Mouse (Mus musculus) lung, postnatal 0 days (tissue): ENCODE results near the gene Tomm34. TPM values are rescaled to one million over a fixed set of nuclear protein-coding genes. Genes with fewer than 3 reads are reported as not detected.

ENCODE experiments used
- ATAC-seq: fragments of 200-750 bp; cut with Nextera tagmentation; 2 replicates; pipeline ENCODE4 v1.8.0; 2017; ENCODE audit warnings: moderate library complexity
- DNase-seq: peaks from one replicate; pipeline ENCODE4 v3.0.0-alpha.2; 2016; ENCODE audit warnings: low spot score
- H3K27ac ChIP-seq: fragments of 300-500 bp; sonication (generic); 2 replicates; pipeline ENCODE4 v1.5.1; 2014; ENCODE audit warnings: antibody characterized with exemption, mild to moderate bottlenecking, low read length, mixed read lengths
- H3K27me3 ChIP-seq: fragments of 300-500 bp; sonication (generic); replicated peaks from 2 replicates; pipeline ENCODE4 v1.6.1; 2014; ENCODE audit warnings: low read length, mixed read lengths; ENCODE audit not compliant: insufficient read depth
- H3K36me3 ChIP-seq: fragments of 300-500 bp; sonication (generic); 2 replicates; pipeline ENCODE4 v1.6.1; 2014; ENCODE audit warnings: low read length, mixed read lengths; ENCODE audit not compliant: insufficient read depth
- H3K4me1 ChIP-seq: fragments of 300-500 bp; sonication (generic); 2 replicates; pipeline ENCODE4 v1.6.1; 2014; ENCODE audit warnings: antibody characterized with exemption, low read depth, low read length, mixed read lengths; ENCODE audit not compliant: insufficient read depth
- H3K4me2 ChIP-seq: fragments of 300-500 bp; sonication (generic); replicated peaks from 2 replicates; pipeline ENCODE4 v1.6.1; 2014; ENCODE audit warnings: low read depth, mild to moderate bottlenecking, low read length, moderate library complexity, mixed read lengths
- H3K4me3 ChIP-seq: fragments of 300-500 bp; sonication (generic); 2 replicates; pipeline ENCODE4 v1.5.1; 2014; ENCODE audit warnings: low read depth, low read length
- H3K9ac ChIP-seq: fragments of 300-500 bp; sonication (generic); replicated peaks from 2 replicates; pipeline ENCODE4 v1.6.1; 2014; ENCODE audit warnings: low read depth, mild to moderate bottlenecking
- H3K9me3 ChIP-seq: fragments of 300-500 bp; sonication (generic); 2 replicates; pipeline ENCODE4 v1.6.1; 2016; ENCODE audit warnings: low read length, mixed read lengths
- CTCF ChIP-seq: IDR thresholded peaks from 2 replicates; pipeline ENCODE4 v1.5.1; 2016; ENCODE audit warnings: antibody characterized with exemption, mild to moderate bottlenecking
- EP300 ChIP-seq: IDR thresholded peaks from 2 replicates; pipeline ENCODE4 v1.6.1; 2016; ENCODE audit warnings: antibody characterized with exemption, mild to moderate bottlenecking, control low read depth
- WGBS: fragments of 180-500 bp; shearing (Covaris S2); extraction: QIAGEN DNeasy Blood & Tissue Kit; methylation state at CpG from one replicate; pipeline ENCODE4 v1.1.7; 2014; 5-methylcytosine and 5-hydroxymethylcytosine counted together
- polyA plus RNA-seq: library from polyadenylated mRNA; unstranded; fragments of >200 nt; fragmentation: Nextera tagmentation; extraction: Ambion mirVana; gene quantifications from 2 replicates; pipeline ENCODE4 v1.2.1, GENCODE M21; 2015

The Tomm34 gene
- polyA plus RNA-seq, 1 experiment from 2014 or later = 27.2 TPM

GRCm38 (mm10) chr2:164004503-164004902 lies 66.5 kb downstream of the Tomm34 start:
- no peak overlapping the region for H3K9ac ChIP-seq
- no peak for TF ChIP-seq EP300
- 0 out of 2 replicates have a peak, but pooled peaks have one; percentile 12 for TF ChIP-seq CTCF
- H3K27me3 ChIP-seq = no peaks in the 10 kb centered on the region
- ATAC-seq = no peak
- H3K9me3 ChIP-seq = no peaks in the 10 kb centered on the region
- no peaks in the 10 kb centered on the region for H3K36me3 ChIP-seq
- no peak for DNase-seq
- no peak overlapping the region for H3K4me2 ChIP-seq
- no peak overlapping the region for H3K4me3 ChIP-seq
- 70% methylated on average over 5 of the region's 5 CpGs for WGBS
- H3K4me1 ChIP-seq = peaks cover 17% of the 10 kb centered on the region; the same call in 1 of the 2 replicates
- no peak overlapping the region for H3K27ac ChIP-seq

Other genes with a start within 250 kb of the Tomm34 start
- gene Kcnk15, start 217.5 kb downstream of the Tomm34 start, polyA plus RNA-seq = not detected in 2 replicates
- gene Rims4, start 152.5 kb downstream of the Tomm34 start, polyA plus RNA-seq = 0.06 and 0.13 TPM in 2 replicates
- 263 and 295 TPM in 2 replicates for gene Ywhab, start 76.2 kb downstream of the Tomm34 start, polyA plus RNA-seq
- gene Pabpc1l, start 45.7 kb downstream of the Tomm34 start, polyA plus RNA-seq = 0.36 and 0.60 TPM in 2 replicates
- gene Stk4, start 847 bp downstream of the Tomm34 start, polyA plus RNA-seq = 26.3 and 27.0 TPM in 2 replicates
- gene Kcns1, start 99.9 kb upstream of the Tomm34 start, polyA plus RNA-seq = not detected in 2 replicates
- 0.15 and 0.18 TPM in 2 replicates for gene Wfdc5, start 111.6 kb upstream of the Tomm34 start, polyA plus RNA-seq
- 0.26 TPM in 1 of 2 replicates, not detected in the other for gene Wfdc12, start 119.4 kb upstream of the Tomm34 start, polyA plus RNA-seq
- gene Wfdc15a, start 129.0 kb upstream of the Tomm34 start, polyA plus RNA-seq = not detected in 2 replicates
- not detected in 2 replicates for gene Wfdc15b, start 150.5 kb upstream of the Tomm34 start, polyA plus RNA-seq
- gene Svs2, start 167.3 kb upstream of the Tomm34 start, polyA plus RNA-seq = not detected in 2 replicates
- gene Svs3b, start 185.5 kb upstream of the Tomm34 start, polyA plus RNA-seq = not detected in 2 replicates
- not detected in 2 replicates for gene Svs4, start 207.3 kb upstream of the Tomm34 start, polyA plus RNA-seq
- gene Svs3a, start 218.1 kb upstream of the Tomm34 start, polyA plus RNA-seq = not detected in 2 replicates
- not detected in 2 replicates for gene Svs6, start 245.6 kb upstream of the Tomm34 start, polyA plus RNA-seq